Mouse (Mus musculus): ENCODE measurements at regions not wholly inside any gene's neighbourhood (a gene's known extent, or its start where the extent isn't known, plus 50 kb on each side); places are given as distances from the start of the nearest gene placed in this dataset.

DNA sequence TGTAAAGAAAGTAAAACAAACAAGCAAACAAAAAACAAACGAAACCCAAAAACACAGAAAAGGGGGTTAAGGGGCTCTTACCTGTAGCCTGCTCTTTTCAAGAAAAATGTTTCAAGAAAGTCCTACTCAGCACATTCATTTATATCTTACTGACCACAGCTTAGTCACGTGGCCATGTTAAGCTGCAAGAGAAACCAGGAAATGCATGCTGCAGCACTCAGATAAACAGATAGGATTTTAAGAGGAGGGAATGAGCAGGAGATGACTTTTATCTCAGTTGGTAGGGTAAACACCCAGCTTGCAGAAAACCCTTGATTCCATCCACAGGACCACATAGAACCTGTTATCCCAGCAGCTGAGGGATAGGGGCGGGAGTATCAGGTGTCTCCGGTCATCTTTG, 62.9 kb upstream of the Sfmbt2 start:
- ATAC-seq (no peak), DNase-seq (ENCODE audit: low spot score) (no peak)
- no peak overlapping the region for H3K4me2 ChIP-seq (ENCODE audit: low read depth, low read length)
- H3K9me3 ChIP-seq (ENCODE audit: low read length) = no peaks in the 10 kb centered on the region
- H3K27ac ChIP-seq = no peak overlapping the region
- WGBS = 77% methylated on average over 4 of the region's 4 CpGs
- no peaks in the 10 kb centered on the region for H3K27me3 ChIP-seq (ENCODE audit: insufficient read depth, low read length)
- H3K4me3 ChIP-seq (ENCODE audit: low read length) = no peak overlapping the region
- no peaks in the 10 kb centered on the region for H3K36me3 ChIP-seq (ENCODE audit: insufficient read depth, low read length)
- TF ChIP-seq CTCF (IDR thresholded peaks at IDR 0.05; ENCODE audit: low read depth) = no peak
- no peaks in the 10 kb centered on the region for H3K4me1 ChIP-seq (ENCODE audit: insufficient read depth, low read length)
- H3K9ac ChIP-seq (replicated peaks; ENCODE audit: low read length) = no peak overlapping the region

DNA sequence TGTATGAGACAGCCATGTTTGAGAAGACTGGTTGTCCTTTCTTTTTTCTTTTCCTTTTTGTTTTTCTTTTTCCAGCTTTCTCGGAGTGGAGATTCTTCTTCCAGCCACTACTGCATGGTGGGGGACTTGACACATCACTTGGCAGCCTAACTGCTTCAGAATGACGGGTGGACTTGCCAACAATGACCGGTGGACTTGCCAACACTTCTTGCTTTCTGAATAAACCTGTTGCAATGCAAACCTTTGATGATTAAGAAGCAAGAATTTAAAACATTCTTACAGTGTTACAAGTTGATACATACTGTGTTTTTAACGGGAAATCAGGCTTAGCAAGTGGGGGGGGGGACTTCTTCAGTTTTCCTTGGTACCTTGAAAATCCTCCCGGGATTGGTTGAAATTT, 60.7 kb upstream of the Sfmbt2 start:
- no peak overlapping the region for H3K4me2 ChIP-seq (ENCODE audit: low read depth, low read length)
- DNase-seq (ENCODE audit: low spot score) = no peak
- ATAC-seq = no peak
- no peak overlapping the region for H3K4me3 ChIP-seq (ENCODE audit: low read length)
- H3K36me3 ChIP-seq (ENCODE audit: insufficient read depth, low read length) = no peaks in the 10 kb centered on the region
- no peaks in the 10 kb centered on the region for H3K27me3 ChIP-seq (ENCODE audit: insufficient read depth, low read length)
- H3K27ac ChIP-seq = no peak overlapping the region
- H3K9me3 ChIP-seq (ENCODE audit: low read length) = no peaks in the 10 kb centered on the region
- no peak for TF ChIP-seq CTCF (IDR thresholded peaks at IDR 0.05; ENCODE audit: low read depth)
- H3K4me1 ChIP-seq (ENCODE audit: insufficient read depth, low read length) = no peaks in the 10 kb centered on the region
- 56% methylated on average over 5 of the region's 5 CpGs for WGBS
- no peak overlapping the region for H3K9ac ChIP-seq (replicated peaks; ENCODE audit: low read length)

DNA sequence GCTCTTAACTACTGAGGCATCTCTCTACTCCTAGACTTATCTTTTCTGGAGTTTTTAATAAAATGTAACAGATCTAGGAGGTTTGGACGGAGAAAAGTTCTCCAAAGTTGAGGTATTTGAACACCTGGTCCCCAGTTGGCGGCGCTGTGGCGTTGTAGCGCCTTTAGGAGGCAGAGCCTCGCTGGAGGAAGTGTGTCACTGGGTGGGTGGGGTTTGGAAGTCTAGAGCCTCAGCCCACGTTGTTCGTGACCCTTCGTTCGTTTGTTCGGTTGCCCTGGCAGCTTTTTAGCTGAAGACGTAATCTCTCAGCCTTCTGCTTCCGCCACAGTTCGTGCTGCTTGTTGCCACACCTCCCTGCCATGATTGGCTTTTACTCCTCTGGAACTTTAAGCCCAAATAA, 58.6 kb upstream of the Sfmbt2 start:
- DNase-seq (ENCODE audit: low spot score) = no peak
- WGBS = 82% methylated on average over 14 of the region's 14 CpGs
- Histone ChIP-seq H3K4me1 (ENCODE audit: insufficient read depth, low read length) (no peaks in the 10 kb centered on the region), H3K9me3 (ENCODE audit: low read length) (no peaks in the 10 kb centered on the region), H3K4me3 (ENCODE audit: low read length) (no peak overlapping the region), H3K27me3 (ENCODE audit: insufficient read depth, low read length) (no peaks in the 10 kb centered on the region), H3K36me3 (ENCODE audit: insufficient read depth, low read length) (no peaks in the 10 kb centered on the region), H3K9ac (replicated peaks; ENCODE audit: low read length) (no peak overlapping the region), H3K4me2 (ENCODE audit: low read depth, low read length) (no peak overlapping the region), H3K27ac (no peak overlapping the region)
- ATAC-seq = no peak
- TF ChIP-seq CTCF (IDR thresholded peaks at IDR 0.05; ENCODE audit: low read depth) = no peak

DNA sequence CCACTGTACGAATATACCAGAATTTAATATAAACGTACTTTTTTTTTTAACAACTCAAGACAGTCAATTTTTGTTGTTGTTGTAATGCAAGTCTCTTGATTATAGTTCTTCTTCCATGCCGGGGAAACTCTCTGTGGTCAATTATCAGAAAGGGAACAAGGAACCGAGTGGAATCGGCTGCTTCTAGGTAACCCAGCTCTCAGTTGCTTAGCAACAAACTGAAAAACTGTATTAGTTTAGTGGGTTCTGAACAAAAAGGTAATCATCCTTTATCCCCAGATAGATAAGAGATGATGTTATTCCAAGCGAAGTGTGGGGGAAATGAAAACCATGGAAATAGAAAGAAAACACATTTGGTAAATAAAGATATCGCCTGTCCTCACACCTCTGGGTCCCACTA, 57.9 kb upstream of the Sfmbt2 start:
- no peak overlapping the region for H3K4me2 ChIP-seq (ENCODE audit: low read depth, low read length)
- no peaks in the 10 kb centered on the region for H3K27me3 ChIP-seq (ENCODE audit: insufficient read depth, low read length)
- no peaks in the 10 kb centered on the region for H3K9me3 ChIP-seq (ENCODE audit: low read length)
- H3K4me1 ChIP-seq (ENCODE audit: insufficient read depth, low read length) = no peaks in the 10 kb centered on the region
- WGBS = 60% methylated on average over 7 of the region's 7 CpGs
- no peak overlapping the region for H3K27ac ChIP-seq
- no peak overlapping the region for H3K9ac ChIP-seq (replicated peaks; ENCODE audit: low read length)
- H3K36me3 ChIP-seq (ENCODE audit: insufficient read depth, low read length) = no peaks in the 10 kb centered on the region
- ATAC-seq (no peak), DNase-seq (ENCODE audit: low spot score) (peak; percentile 33)
- no peak for TF ChIP-seq CTCF (IDR thresholded peaks at IDR 0.05; ENCODE audit: low read depth)
- H3K4me3 ChIP-seq (ENCODE audit: low read length) = no peak overlapping the region

DNA sequence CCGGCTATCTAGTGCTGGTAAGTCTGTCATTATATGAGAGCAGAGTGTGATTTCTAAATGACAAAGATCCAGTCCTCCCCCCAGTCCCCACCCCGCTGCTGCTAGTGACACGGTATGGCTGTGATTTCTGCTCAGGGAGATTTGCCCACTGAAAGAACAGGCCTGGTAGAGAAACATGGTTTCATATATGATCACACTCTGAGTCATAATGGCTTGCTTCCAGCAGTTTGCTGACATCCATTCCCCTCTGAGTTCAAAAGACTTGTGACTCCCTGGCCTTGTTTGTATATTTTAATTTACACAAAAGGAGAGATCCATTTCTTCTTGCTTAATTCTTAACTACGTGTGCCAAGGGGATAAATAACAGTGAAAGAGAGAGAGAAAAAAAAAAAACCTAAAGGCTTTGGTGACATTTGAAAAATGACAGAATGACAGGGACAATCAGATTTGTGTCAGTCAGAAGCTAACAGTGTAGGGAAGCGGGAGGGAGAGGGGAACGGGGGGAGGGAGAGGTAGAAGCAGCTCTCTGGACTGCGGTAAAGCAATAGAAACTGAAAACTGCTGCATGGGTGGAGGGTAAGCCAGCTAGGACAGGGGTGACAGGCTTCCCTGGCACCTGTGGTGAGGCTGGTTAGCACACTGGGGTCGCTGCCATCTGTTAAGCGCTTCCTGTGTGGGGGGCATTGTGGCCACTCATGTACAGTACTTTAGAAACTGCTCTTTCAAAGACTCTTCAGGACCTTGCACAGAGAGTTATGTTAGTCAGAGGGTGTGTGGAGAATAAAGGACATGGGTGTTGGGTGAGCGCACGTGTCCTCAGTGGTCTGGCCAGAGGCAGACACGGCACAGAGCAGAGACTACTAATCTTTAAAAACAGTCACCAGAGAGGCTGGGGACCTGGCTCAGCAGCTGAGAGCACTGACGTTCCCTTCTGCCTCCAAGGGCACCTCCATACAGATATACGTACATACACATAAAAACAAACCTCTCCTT, 55.8 kb upstream of the Sfmbt2 start:
- ATAC-seq (peak; percentile 31; the same call in 1 of the 2 replicates), DNase-seq (ENCODE audit: low spot score) (peak; percentile 19)
- Histone ChIP-seq H3K9me3 (ENCODE audit: low read length) (no peaks in the 10 kb centered on the region), H3K9ac (replicated peaks; ENCODE audit: low read length) (no peak overlapping the region), H3K4me2 (ENCODE audit: low read depth, low read length) (no peak overlapping the region), H3K36me3 (ENCODE audit: insufficient read depth, low read length) (no peaks in the 10 kb centered on the region), H3K27ac (no peak overlapping the region), H3K4me3 (ENCODE audit: low read length) (no peak overlapping the region), H3K4me1 (ENCODE audit: insufficient read depth, low read length) (no peaks in the 10 kb centered on the region), H3K27me3 (ENCODE audit: insufficient read depth, low read length) (no peaks in the 10 kb centered on the region)
- TF ChIP-seq CTCF (IDR thresholded peaks at IDR 0.05; ENCODE audit: low read depth) = no peak
- WGBS = 48% methylated on average over 14 of the region's 14 CpGs

DNA sequence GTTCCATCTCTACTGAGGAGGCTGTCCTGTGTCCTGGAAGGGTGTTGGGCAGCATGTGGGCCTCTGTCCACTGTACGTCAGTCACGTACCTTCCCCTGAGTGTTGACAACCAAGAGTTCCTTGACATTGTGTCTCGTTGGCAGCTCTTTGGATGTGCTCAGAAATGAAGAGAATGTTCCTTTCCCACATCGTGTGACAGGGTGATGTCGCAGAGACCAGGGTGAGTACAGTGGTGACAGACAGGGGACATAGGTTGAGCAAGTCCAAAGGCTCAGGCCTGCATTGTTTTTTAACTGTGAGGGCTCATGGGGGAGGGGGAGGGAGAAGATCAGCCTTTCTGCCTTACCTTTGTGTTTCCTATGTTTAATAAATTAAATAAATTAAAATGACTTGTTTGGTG, 54.0 kb upstream of the Sfmbt2 start:
- Histone ChIP-seq H3K36me3 (ENCODE audit: insufficient read depth, low read length) (no peaks in the 10 kb centered on the region), H3K4me3 (ENCODE audit: low read length) (no peak overlapping the region), H3K4me2 (ENCODE audit: low read depth, low read length) (no peak overlapping the region), H3K4me1 (ENCODE audit: insufficient read depth, low read length) (no peaks in the 10 kb centered on the region), H3K27ac (no peak overlapping the region), H3K27me3 (ENCODE audit: insufficient read depth, low read length) (no peaks in the 10 kb centered on the region), H3K9me3 (ENCODE audit: low read length) (no peaks in the 10 kb centered on the region), H3K9ac (replicated peaks; ENCODE audit: low read length) (no peak overlapping the region)
- ATAC-seq (no peak), DNase-seq (ENCODE audit: low spot score) (no peak)
- 85% methylated on average over 5 of the region's 5 CpGs for WGBS
- no peak for TF ChIP-seq CTCF (IDR thresholded peaks at IDR 0.05; ENCODE audit: low read depth)

DNA sequence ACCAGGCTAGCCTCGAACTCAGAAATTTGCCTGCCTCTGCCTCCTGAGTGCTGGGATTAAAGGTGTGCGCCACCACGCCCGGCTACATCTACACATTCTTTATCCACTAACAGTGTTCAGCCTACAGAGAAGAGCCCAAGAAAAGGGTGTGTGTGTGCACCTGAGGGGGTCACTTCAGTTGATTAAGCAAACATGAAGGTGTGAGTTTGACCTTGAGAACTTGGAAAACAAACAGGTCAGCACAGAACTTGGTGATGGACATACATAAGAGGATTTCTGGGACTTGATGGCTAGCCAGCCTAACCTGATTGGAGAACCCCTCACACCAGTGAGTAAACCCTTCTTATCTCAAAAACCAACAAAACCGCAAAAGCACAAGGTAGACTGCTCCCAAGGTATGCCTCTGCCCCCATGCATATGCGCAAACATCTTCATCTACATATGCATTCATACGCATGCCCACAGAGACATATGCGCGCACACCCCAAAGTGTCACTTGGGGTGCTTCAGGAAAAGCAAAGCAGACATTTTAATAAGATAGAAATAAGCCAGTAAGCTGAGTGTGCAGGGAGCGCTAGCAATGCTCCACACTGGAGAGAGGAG, 52.0 kb upstream of the Sfmbt2 start:
- no peaks in the 10 kb centered on the region for H3K9me3 ChIP-seq (ENCODE audit: low read length)
- no peak for TF ChIP-seq CTCF (IDR thresholded peaks at IDR 0.05; ENCODE audit: low read depth)
- H3K27ac ChIP-seq = no peak overlapping the region
- no peaks in the 10 kb centered on the region for H3K27me3 ChIP-seq (ENCODE audit: insufficient read depth, low read length)
- no peaks in the 10 kb centered on the region for H3K4me1 ChIP-seq (ENCODE audit: insufficient read depth, low read length)
- no peak overlapping the region for H3K4me3 ChIP-seq (ENCODE audit: low read length)
- no peak overlapping the region for H3K9ac ChIP-seq (replicated peaks; ENCODE audit: low read length)
- 94% methylated on average over 10 of the region's 10 CpGs for WGBS
- H3K4me2 ChIP-seq (ENCODE audit: low read depth, low read length) = no peak overlapping the region
- no peak for ATAC-seq
- no peak for DNase-seq (ENCODE audit: low spot score)
- no peaks in the 10 kb centered on the region for H3K36me3 ChIP-seq (ENCODE audit: insufficient read depth, low read length)
